Mouse (Mus musculus): ENCODE measurements around the gene Slc35c1. TPM values are rescaled to one million over a fixed set of nuclear protein-coding genes. Genes with fewer than 3 reads are reported as not detected.

Slc35c1 gene
- polyA plus RNA-seq, 1 experiment = 18.5 TPM

DNA sequence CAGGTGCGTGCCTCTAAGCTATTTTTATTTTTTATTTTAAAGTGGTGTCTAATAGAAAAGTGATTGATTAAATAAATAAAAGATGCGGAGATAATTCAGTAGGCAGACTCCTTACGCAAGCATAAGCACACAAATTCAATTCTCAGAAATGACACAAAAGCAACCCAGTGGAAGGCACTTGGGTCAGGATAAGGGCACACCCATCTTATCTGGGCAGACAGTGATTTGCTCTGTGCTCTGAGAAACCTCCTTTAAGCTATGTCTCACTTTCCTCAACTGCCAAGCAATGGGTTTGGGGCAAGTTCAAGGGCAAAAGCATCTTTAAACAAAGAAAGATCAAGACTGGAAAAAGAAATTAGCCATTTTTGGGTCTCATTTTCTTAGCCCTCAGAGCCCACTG is 9.2 kb downstream of the Slc35c1 start:
- TF ChIP-seq CTCF (IDR thresholded peaks at IDR 0.05; ENCODE audit: control insufficient read depth, insufficient read depth, low read length) (no peak), POLR2A (IDR thresholded peaks at IDR 0.05; ENCODE audit: borderline replicate concordance, control insufficient read depth, low read depth, low read length) (no peak)
- H3K4me3 ChIP-seq (replicated peaks; ENCODE audit: control insufficient read depth, low read depth, low read length) = no peak overlapping the region
- no peaks in the 10 kb centered on the region for H3K4me1 ChIP-seq (ENCODE audit: control insufficient read depth, insufficient read depth, low read length)
- WGBS = 70% methylated on average over 3 of the region's 3 CpGs
- H3K27ac ChIP-seq (ENCODE audit: control insufficient read depth, insufficient read depth, low read depth, low read length, poor library complexity) = no peak overlapping the region

DNA sequence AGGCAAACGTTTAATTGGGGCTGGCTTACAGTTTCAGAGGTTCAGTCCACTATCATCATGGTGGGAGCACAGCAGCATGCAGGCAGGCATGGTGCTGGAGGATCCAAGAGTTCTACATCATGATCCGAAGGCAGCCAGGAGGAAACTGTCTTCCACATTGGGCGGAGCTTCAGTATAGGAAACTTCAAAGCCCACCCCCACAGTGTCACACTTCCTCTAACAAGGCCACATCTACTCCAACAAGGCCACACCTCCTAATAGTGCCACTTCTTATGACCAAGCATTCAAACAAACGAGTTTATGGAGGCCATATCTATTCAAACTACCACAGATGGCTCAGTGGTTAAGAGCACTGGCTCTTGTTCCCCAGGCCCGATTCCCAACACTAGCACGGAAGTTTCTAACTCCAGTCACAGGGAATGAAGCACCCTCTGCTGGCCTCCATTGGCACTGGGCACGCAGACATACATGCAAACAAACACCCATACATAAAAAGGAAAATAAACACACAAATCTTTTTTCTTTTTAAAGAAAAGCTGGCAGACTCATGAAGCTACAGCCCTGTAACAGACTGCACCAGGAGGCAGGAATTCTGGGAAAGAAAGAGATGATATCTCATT is 13.1 kb downstream of the Slc35c1 start:
- WGBS = 75% methylated on average over 7 of the region's 7 CpGs
- TF ChIP-seq CTCF (IDR thresholded peaks at IDR 0.05; ENCODE audit: control insufficient read depth, insufficient read depth, low read length) (no peak), POLR2A (IDR thresholded peaks at IDR 0.05; ENCODE audit: borderline replicate concordance, control insufficient read depth, low read depth, low read length) (no peak)
- Histone ChIP-seq H3K4me1 (ENCODE audit: control insufficient read depth, insufficient read depth, low read length) (no peaks in the 10 kb centered on the region), H3K27ac (ENCODE audit: control insufficient read depth, insufficient read depth, low read depth, low read length, poor library complexity) (no peak overlapping the region), H3K4me3 (replicated peaks; ENCODE audit: control insufficient read depth, low read depth, low read length) (no peak overlapping the region)

DNA sequence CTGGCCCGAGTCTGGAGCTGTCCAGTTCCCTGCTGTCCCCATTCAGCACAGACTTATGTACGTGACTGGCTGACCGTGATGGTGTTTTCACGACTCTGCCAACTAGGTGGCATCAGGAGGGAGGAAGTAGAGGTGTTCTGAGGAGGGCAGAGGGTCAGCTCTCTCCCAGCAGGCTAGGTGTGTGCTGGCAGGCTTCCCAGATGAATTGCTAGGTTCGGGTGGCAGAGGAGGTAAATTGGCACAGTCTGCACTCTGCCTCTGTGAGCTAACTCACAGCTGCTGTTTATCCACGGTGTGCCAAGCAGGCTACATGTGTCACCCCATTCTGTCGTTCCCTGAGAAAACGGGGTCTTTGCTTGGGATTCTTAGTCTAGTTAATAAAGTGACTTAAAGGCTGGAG is 13.7 kb downstream of the Slc35c1 start:
- Histone ChIP-seq H3K4me1 (ENCODE audit: control insufficient read depth, insufficient read depth, low read length) (no peaks in the 10 kb centered on the region; the same call in 1 of the 2 replicates), H3K27ac (ENCODE audit: control insufficient read depth, insufficient read depth, low read depth, low read length, poor library complexity) (no peak overlapping the region), H3K4me3 (replicated peaks; ENCODE audit: control insufficient read depth, low read depth, low read length) (no peak overlapping the region)
- TF ChIP-seq CTCF (IDR thresholded peaks at IDR 0.05; ENCODE audit: control insufficient read depth, insufficient read depth, low read length) = no peak
- TF ChIP-seq POLR2A (IDR thresholded peaks at IDR 0.05; ENCODE audit: borderline replicate concordance, control insufficient read depth, low read depth, low read length) = no peak
- 68% methylated on average over 8 of the region's 8 CpGs for WGBS

DNA sequence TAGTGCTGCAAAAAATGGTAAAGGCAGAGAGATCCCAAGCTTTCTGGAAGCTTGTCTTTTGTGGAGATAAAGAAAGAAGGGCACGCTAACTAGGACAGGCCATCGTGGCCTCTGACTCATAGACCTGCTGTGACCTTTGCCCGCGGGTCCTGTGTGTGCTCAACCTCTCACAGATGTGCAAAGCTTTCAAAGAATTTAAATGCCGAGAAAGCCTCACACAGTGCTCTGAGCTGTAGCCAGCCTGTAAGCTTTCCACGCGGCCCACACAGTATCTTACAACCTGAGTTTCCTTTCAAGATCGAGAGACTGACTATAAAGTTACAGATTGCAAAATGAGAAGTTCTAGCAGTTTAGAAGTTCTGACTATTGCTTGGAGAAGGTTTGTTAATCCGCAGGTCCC is 14.4 kb downstream of the Slc35c1 start:
- Histone ChIP-seq H3K27ac (ENCODE audit: control insufficient read depth, insufficient read depth, low read depth, low read length, poor library complexity) (no peak overlapping the region), H3K4me3 (replicated peaks; ENCODE audit: control insufficient read depth, low read depth, low read length) (no peak overlapping the region), H3K4me1 (ENCODE audit: control insufficient read depth, insufficient read depth, low read length) (no peaks in the 10 kb centered on the region; the same call in 1 of the 2 replicates)
- 69% methylated on average over 9 of the region's 9 CpGs for WGBS
- TF ChIP-seq POLR2A (IDR thresholded peaks at IDR 0.05; ENCODE audit: borderline replicate concordance, control insufficient read depth, low read depth, low read length) (no peak), CTCF (IDR thresholded peaks at IDR 0.05; ENCODE audit: control insufficient read depth, insufficient read depth, low read length) (no peak)

DNA sequence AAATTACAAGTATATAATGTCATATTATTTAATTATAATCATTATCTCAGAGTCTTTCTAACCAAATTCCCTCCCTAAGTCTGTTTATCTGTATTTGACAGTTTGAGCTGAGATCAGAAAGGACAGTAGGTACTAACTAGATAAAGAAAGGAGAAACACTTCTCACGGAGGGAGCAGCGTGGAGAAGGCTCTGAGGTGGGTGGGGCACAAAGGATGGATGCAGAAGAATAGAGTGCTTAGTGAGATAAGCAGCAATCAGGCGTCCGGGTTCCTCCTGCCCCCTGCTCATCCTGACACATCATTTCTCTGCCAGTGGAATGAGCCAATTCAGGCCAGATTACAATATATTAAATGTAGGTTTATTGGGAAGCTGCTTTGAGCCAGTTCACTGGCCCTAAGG is 16.0 kb downstream of the Slc35c1 start:
- TF ChIP-seq CTCF (IDR thresholded peaks at IDR 0.05; ENCODE audit: control insufficient read depth, insufficient read depth, low read length) = no peak
- TF ChIP-seq POLR2A (IDR thresholded peaks at IDR 0.05; ENCODE audit: borderline replicate concordance, control insufficient read depth, low read depth, low read length) = no peak
- 46% methylated on average over 4 of the region's 4 CpGs for WGBS
- Histone ChIP-seq H3K4me3 (replicated peaks; ENCODE audit: control insufficient read depth, low read depth, low read length) (no peak overlapping the region), H3K27ac (ENCODE audit: control insufficient read depth, insufficient read depth, low read depth, low read length, poor library complexity) (no peak overlapping the region), H3K4me1 (ENCODE audit: control insufficient read depth, insufficient read depth, low read length) (no peaks in the 10 kb centered on the region; the same call in 1 of the 2 replicates)

DNA sequence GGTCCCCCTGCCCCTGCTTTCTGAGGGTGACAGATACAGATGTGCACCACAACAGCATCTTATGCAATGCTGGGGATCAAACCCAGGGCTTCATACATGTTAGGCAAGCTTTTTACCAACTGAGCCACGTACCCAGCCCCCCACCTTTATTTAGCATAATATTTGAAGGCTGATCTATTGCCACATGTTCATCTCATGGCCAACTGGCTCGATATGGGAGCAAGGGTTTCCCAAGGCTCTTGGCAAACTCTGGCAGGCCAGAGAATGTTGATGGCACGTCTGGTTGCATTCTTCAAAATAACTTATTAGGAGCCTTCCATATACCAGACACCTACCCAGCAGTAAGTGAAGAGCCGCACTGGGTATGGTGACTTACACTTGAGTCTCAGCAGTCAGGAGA is 17.0 kb downstream of the Slc35c1 start:
- Histone ChIP-seq H3K27ac (ENCODE audit: control insufficient read depth, insufficient read depth, low read depth, low read length, poor library complexity) (no peak overlapping the region), H3K4me3 (replicated peaks; ENCODE audit: control insufficient read depth, low read depth, low read length) (no peak overlapping the region), H3K4me1 (ENCODE audit: control insufficient read depth, insufficient read depth, low read length) (no peaks in the 10 kb centered on the region; the same call in 1 of the 2 replicates)
- TF ChIP-seq CTCF (IDR thresholded peaks at IDR 0.05; ENCODE audit: control insufficient read depth, insufficient read depth, low read length) (no peak), POLR2A (IDR thresholded peaks at IDR 0.05; ENCODE audit: borderline replicate concordance, control insufficient read depth, low read depth, low read length) (no peak)
- WGBS = 61% methylated on average over 4 of the region's 4 CpGs

DNA sequence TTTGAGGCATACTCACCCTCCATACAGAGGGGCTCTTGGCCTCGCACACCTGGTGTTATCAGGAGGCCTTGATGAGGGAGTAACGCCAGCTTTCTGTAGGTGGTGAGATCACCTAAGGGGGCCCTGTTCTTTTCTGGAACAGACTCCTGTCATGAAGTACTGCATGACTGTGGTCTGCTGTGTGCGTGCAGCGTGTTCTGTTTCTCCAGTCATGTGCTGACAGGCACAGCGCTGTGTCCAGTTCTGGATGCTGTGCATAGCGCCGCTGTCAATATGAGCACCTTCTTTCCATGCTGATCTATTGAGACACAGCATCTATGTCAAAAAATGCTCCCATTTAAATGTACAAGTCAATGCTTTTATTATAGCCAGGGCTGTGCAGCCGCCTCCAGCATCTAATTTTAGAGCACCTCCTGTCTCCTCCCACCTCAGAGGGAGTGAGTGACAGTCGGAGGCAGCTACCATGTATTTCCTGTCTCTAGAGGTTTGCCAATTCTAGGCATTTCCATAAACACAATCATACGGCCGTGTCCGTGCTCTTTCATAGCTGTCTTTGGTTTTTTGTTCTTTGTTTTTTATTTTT is 17.8 kb downstream of the Slc35c1 start:
- no peaks in the 10 kb centered on the region; the same call in 1 of the 2 replicates for H3K4me1 ChIP-seq (ENCODE audit: control insufficient read depth, insufficient read depth, low read length)
- TF ChIP-seq CTCF (IDR thresholded peaks at IDR 0.05; ENCODE audit: control insufficient read depth, insufficient read depth, low read length) (no peak), POLR2A (IDR thresholded peaks at IDR 0.05; ENCODE audit: borderline replicate concordance, control insufficient read depth, low read depth, low read length) (no peak)
- H3K4me3 ChIP-seq (replicated peaks; ENCODE audit: control insufficient read depth, low read depth, low read length) = no peak overlapping the region
- no peak overlapping the region for H3K27ac ChIP-seq (ENCODE audit: control insufficient read depth, insufficient read depth, low read depth, low read length, poor library complexity)
- 51% methylated on average over 12 of the region's 12 CpGs for WGBS

DNA sequence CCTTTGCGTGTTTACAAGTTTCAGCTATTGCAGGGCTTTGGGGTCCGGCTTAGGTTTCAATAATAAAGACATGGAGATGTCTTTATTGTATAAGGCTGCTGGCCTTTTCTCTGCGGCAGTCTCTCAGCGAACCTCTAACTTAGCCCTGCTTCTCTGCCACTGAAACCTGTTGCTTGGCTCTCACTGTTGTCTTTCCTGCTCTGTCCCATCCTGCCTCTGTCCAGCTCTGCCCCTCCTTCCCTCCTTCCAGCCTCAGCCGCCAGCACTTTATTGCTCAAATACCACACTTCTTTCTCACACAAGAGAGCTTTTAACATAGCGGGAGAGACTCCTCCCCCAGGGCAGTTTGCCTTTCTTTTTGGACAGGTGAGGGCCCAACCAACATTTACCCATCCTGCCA is 19.9 kb downstream of the Slc35c1 start:
- 85% methylated on average over 6 of the region's 6 CpGs for WGBS
- no peaks in the 10 kb centered on the region; the same call in 1 of the 2 replicates for H3K4me1 ChIP-seq (ENCODE audit: control insufficient read depth, insufficient read depth, low read length)
- TF ChIP-seq POLR2A (IDR thresholded peaks at IDR 0.05; ENCODE audit: borderline replicate concordance, control insufficient read depth, low read depth, low read length) (no peak), CTCF (IDR thresholded peaks at IDR 0.05; ENCODE audit: control insufficient read depth, insufficient read depth, low read length) (no peak)
- no peak overlapping the region for H3K4me3 ChIP-seq (replicated peaks; ENCODE audit: control insufficient read depth, low read depth, low read length)
- no peak overlapping the region for H3K27ac ChIP-seq (ENCODE audit: control insufficient read depth, insufficient read depth, low read depth, low read length, poor library complexity)

Data from bone marrow, adult 2 months (tissue).